Mouse (Mus musculus) G1E (cell line): ENCODE measurements around the gene Agpat1.

Experiments used
- CTCF ChIP-seq: IDR thresholded peaks from 2 replicates; pipeline ENCODE4 v1.5.1; 2012; ENCODE audit warnings: low read depth, low read length, inconsistent platforms, mixed read lengths
- GATA1 ChIP-seq: IDR thresholded peaks from 2 replicates; pipeline ENCODE4 v1.6.1; 2012; ENCODE audit warnings: borderline replicate concordance, low read length, inconsistent platforms, mixed read lengths
- POLR2AphosphoS5 ChIP-seq: IDR thresholded peaks from 2 replicates; pipeline ENCODE4 v1.6.1; 2012; ENCODE audit warnings: low read depth, low read length, inconsistent platforms; ENCODE audit not compliant: insufficient replicate concordance

- TF ChIP-seq CTCF: no peak
- TF ChIP-seq GATA1: no peak
- no peak; the same call in 1 of the 2 replicates for TF ChIP-seq POLR2AphosphoS5
Observed at GRCm38 (mm10) chr17:34597566-34598095, 6.4 kb upstream of the Agpat1 start, which contains the start of gene Ager.
